Mouse (Mus musculus) hindbrain, embryonic 15.5 days (tissue): ENCODE data around the gene Ctbp2. TPM values are rescaled to one million over a fixed set of nuclear protein-coding genes. Genes with fewer than 3 reads are reported as not detected.
A peak's percentile ranks its signal among the peaks of the same experiment; 100 is the strongest.

ENCODE experiments used
- ATAC-seq: fragments of 200-750 bp; cut with Nextera tagmentation; 2 replicates; pipeline ENCODE4 v1.8.0; 2017; ENCODE audit warnings: low read depth, moderate number of reproducible peaks, moderate TSS enrichment; ENCODE audit not compliant: low FRiP score
- H3K27ac ChIP-seq: fragments of 300-500 bp; sonication (generic); replicated peaks from 2 replicates; pipeline ENCODE4 v1.5.1; 2015; ENCODE audit warnings: mild to moderate bottlenecking, inconsistent platforms
- H3K27me3 ChIP-seq: fragments of 300-500 bp; sonication (generic); 2 replicates; pipeline ENCODE4 v1.6.1; 2015; ENCODE audit warnings: control low read depth, inconsistent platforms
- H3K36me3 ChIP-seq: fragments of 300-500 bp; sonication (generic); 2 replicates; pipeline ENCODE4 v1.6.1; 2015; ENCODE audit warnings: control low read depth, inconsistent platforms
- H3K4me1 ChIP-seq: fragments of 300-500 bp; sonication (generic); replicated peaks from 2 replicates; pipeline ENCODE4 v1.6.1; 2015; ENCODE audit warnings: control low read depth, inconsistent platforms
- H3K4me2 ChIP-seq: fragments of 300-500 bp; sonication (generic); 2 replicates; pipeline ENCODE4 v1.6.1; 2015; ENCODE audit warnings: moderate library complexity, mild to moderate bottlenecking, inconsistent platforms
- H3K4me3 ChIP-seq: fragments of 300-500 bp; sonication (generic); 2 replicates; pipeline ENCODE4 v1.5.1; 2015; ENCODE audit warnings: mild to moderate bottlenecking, inconsistent platforms
- H3K9ac ChIP-seq: fragments of 300-500 bp; sonication (generic); 2 replicates; pipeline ENCODE4 v1.6.1; 2015; ENCODE audit warnings: inconsistent platforms
- H3K9me3 ChIP-seq: fragments of 300-500 bp; sonication (generic); 2 replicates; pipeline ENCODE4 v1.6.1; 2016; ENCODE audit warnings: control low read depth, inconsistent platforms
- WGBS: fragments of 180-500 bp; shearing (Covaris S2); methylation state at CpG from one replicate; pipeline ENCODE4 v1.1.7; 2015; 5-methylcytosine and 5-hydroxymethylcytosine counted together
- polyA plus RNA-seq: library from polyadenylated mRNA; unstranded; fragments of >200 nt; fragmentation: Nextera tagmentation; extraction: Ambion mirVana; gene quantifications from 2 replicates; pipeline ENCODE4 v1.2.1, GENCODE M21; 2015

The Ctbp2 gene
- 61.6 and 65.0 TPM in 2 replicates for polyA plus RNA-seq

- H3K9me3 ChIP-seq, result no peaks in the 10 kb centered on the region; the same call in 1 of the 2 replicates
- peak within 1 kb of the TSS; percentile 92 for H3K9ac ChIP-seq
- H3K27ac ChIP-seq, result peak within 1 kb of the TSS; percentile 95
- H3K27me3 ChIP-seq, result no peaks in the 10 kb centered on the region
- H3K36me3 ChIP-seq, result no peaks in the 10 kb centered on the region
- WGBS, result under 1% methylated on average over 59 of the region's 59 CpGs
- peaks cover 30% of the 10 kb centered on the region for H3K4me1 ChIP-seq
- peak within 1 kb of the TSS; percentile 86 for H3K4me3 ChIP-seq
- peak within 1 kb of the TSS; percentile 99 for H3K4me2 ChIP-seq
- ATAC-seq, result peak; percentile 77
These were observed at the start of gene Ctbp2 for GRCm38 (mm10) chr7:133123999-133124700. Gene Ctbp2 (minus strand): TSS chr7:133124354.

- H3K36me3 ChIP-seq, result no peaks in the 10 kb centered on the region
- peaks cover 2% of the 10 kb centered on the region for H3K4me1 ChIP-seq
- 90% methylated on average over 4 of the region's 4 CpGs for WGBS
- no peaks in the 10 kb centered on the region for H3K27me3 ChIP-seq
- H3K9me3 ChIP-seq, result no peaks in the 10 kb centered on the region
- no peak overlapping the region for H3K9ac ChIP-seq
- no peak overlapping the region for H3K27ac ChIP-seq
- no peak overlapping the region for H3K4me2 ChIP-seq
- no peak for ATAC-seq
- no peak overlapping the region for H3K4me3 ChIP-seq
These were observed 47.4 kb upstream of the Ctbp2 start for GRCm38 (mm10) chr7:133171403-133172032.

DNA sequence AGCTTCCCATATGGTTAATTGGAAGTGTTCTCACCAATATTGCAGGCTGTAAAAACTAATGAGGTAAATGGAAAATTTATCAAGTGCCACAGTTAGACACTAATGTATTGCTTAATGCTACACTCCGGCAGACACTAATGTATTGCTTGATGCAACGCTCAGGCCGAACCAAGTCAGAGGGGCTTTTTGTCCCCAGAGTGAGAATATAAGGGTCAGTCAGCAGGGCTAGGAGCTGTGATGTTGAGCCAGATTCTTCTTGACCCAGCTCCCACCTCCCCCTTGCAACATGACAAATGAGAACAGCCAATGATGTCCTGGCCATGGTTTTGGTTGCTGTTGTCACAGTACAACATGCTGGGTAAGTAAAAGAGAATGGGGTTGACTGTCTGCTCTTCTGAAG, 44.8 kb upstream of the Ctbp2 start:
- no peaks in the 10 kb centered on the region for H3K36me3 ChIP-seq
- H3K9me3 ChIP-seq, result no peaks in the 10 kb centered on the region
- WGBS, result 79% methylated on average over 3 of the region's 3 CpGs
- no peak overlapping the region for H3K27ac ChIP-seq
- H3K4me1 ChIP-seq, result no peaks in the 10 kb centered on the region
- H3K4me3 ChIP-seq, result no peak overlapping the region
- no peak overlapping the region for H3K9ac ChIP-seq
- no peaks in the 10 kb centered on the region for H3K27me3 ChIP-seq
- ATAC-seq, result no peak
- no peak overlapping the region for H3K4me2 ChIP-seq

GRCm38 (mm10) chr7:133167903-133168302, 43.7 kb upstream of the Ctbp2 start:
- Histone ChIP-seq H3K27me3 (no peaks in the 10 kb centered on the region), H3K9ac (no peak overlapping the region), H3K27ac (no peak overlapping the region), H3K4me1 (no peaks in the 10 kb centered on the region), H3K4me3 (no peak overlapping the region), H3K4me2 (no peak overlapping the region), H3K36me3 (no peaks in the 10 kb centered on the region), H3K9me3 (no peaks in the 10 kb centered on the region)
- no peak for ATAC-seq
- 86% methylated on average over 2 of the region's 2 CpGs for whole genome bisulfite sequencing

GRCm38 (mm10) chr7:133164770-133165169, 40.6 kb upstream of the Ctbp2 start:
- Histone ChIP-seq H3K4me1 (peaks cover 5% of the 10 kb centered on the region; the same call in 1 of the 2 replicates), H3K4me3 (no peak overlapping the region), H3K9ac (no peak overlapping the region), H3K27me3 (no peaks in the 10 kb centered on the region), H3K4me2 (no peak overlapping the region), H3K27ac (no peak overlapping the region), H3K9me3 (no peaks in the 10 kb centered on the region), H3K36me3 (no peaks in the 10 kb centered on the region)
- no peak for ATAC-seq
- WGBS, result 26% methylated on average over 2 of the region's 2 CpGs

DNA sequence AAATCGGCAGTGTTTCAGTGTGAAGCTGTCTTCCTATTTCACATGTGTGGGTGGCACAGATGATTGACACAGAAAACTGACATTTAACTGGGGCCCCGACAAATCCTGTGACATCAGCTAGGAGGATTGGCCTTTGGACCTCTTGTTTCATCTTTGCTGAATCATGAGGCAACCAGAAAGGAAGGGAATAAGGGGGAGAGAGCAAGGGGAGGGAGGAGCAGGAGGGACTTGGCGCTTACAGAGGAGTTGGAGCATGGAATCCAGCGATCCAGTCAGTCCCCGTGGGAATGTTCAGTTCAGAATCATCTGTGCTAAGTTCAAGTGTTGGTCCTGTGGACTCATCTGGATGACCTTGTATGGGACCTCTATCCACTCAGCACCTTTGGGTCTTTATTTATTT, 38.9 kb upstream of the Ctbp2 start:
- Histone ChIP-seq H3K4me2 (no peak overlapping the region), H3K9ac (no peak overlapping the region), H3K9me3 (no peaks in the 10 kb centered on the region), H3K4me3 (no peak overlapping the region), H3K27me3 (no peaks in the 10 kb centered on the region), H3K4me1 (peaks cover 5% of the 10 kb centered on the region; the same call in 1 of the 2 replicates), H3K36me3 (no peaks in the 10 kb centered on the region), H3K27ac (no peak overlapping the region)
- ATAC-seq, result no peak
- 63% methylated on average over 5 of the region's 5 CpGs for WGBS

- 65% methylated on average over 2 of the region's 2 CpGs for WGBS
- H3K9ac ChIP-seq, result no peak overlapping the region
- H3K4me2 ChIP-seq, result no peak overlapping the region
- H3K27ac ChIP-seq, result no peak overlapping the region
- H3K36me3 ChIP-seq, result no peaks in the 10 kb centered on the region
- ATAC-seq, result no peak
- H3K4me3 ChIP-seq, result no peak overlapping the region
- no peaks in the 10 kb centered on the region for H3K9me3 ChIP-seq
- no peaks in the 10 kb centered on the region for H3K27me3 ChIP-seq
- peaks cover 5% of the 10 kb centered on the region; the same call in 1 of the 2 replicates for H3K4me1 ChIP-seq
These were observed 38.0 kb upstream of the Ctbp2 start for GRCm38 (mm10) chr7:133162131-133162530.

- H3K27me3 ChIP-seq, result no peaks in the 10 kb centered on the region
- no peak overlapping the region for H3K4me2 ChIP-seq
- H3K27ac ChIP-seq, result no peak overlapping the region
- 54% methylated on average over 7 of the region's 7 CpGs for WGBS
- no peaks in the 10 kb centered on the region for H3K36me3 ChIP-seq
- no peak overlapping the region for H3K9ac ChIP-seq
- no peak for ATAC-seq
- no peaks in the 10 kb centered on the region for H3K9me3 ChIP-seq
- no peak overlapping the region for H3K4me3 ChIP-seq
- H3K4me1 ChIP-seq, result peaks cover 5% of the 10 kb centered on the region; the same call in 1 of the 2 replicates
These were observed 37.4 kb upstream of the Ctbp2 start for GRCm38 (mm10) chr7:133161362-133162080.

- H3K4me3 ChIP-seq, result no peak overlapping the region
- H3K9me3 ChIP-seq, result no peaks in the 10 kb centered on the region
- no peak overlapping the region for H3K4me2 ChIP-seq
- ATAC-seq, result no peak
- 94% methylated on average over 3 of the region's 3 CpGs for WGBS
- H3K4me1 ChIP-seq, result peaks cover 7% of the 10 kb centered on the region; the same call in 1 of the 2 replicates
- no peaks in the 10 kb centered on the region for H3K27me3 ChIP-seq
- no peak overlapping the region for H3K27ac ChIP-seq
- no peaks in the 10 kb centered on the region for H3K36me3 ChIP-seq
- H3K9ac ChIP-seq, result no peak overlapping the region
These were observed 35.4 kb upstream of the Ctbp2 start for GRCm38 (mm10) chr7:133159519-133159918.

GRCm38 (mm10) chr7:133155621-133156020, 31.5 kb upstream of the Ctbp2 start:
- Histone ChIP-seq H3K27me3 (no peaks in the 10 kb centered on the region), H3K4me2 (no peak overlapping the region), H3K36me3 (no peaks in the 10 kb centered on the region), H3K4me3 (no peak overlapping the region), H3K27ac (no peak overlapping the region), H3K9ac (no peak overlapping the region), H3K9me3 (no peaks in the 10 kb centered on the region), H3K4me1 (0 out of 2 replicates have a peak, but pooled peaks cover 2% of the 10 kb centered on the region)
- ATAC-seq, result no peak
- WGBS, result 67% methylated on average over 12 of the region's 12 CpGs

- Histone ChIP-seq H3K9me3 (no peaks in the 10 kb centered on the region), H3K4me3 (no peak overlapping the region), H3K36me3 (no peaks in the 10 kb centered on the region), H3K27ac (no peak overlapping the region), H3K4me2 (no peak overlapping the region), H3K9ac (no peak overlapping the region), H3K27me3 (no peaks in the 10 kb centered on the region), H3K4me1 (0 out of 2 replicates have a peak, but pooled peaks cover 2% of the 10 kb centered on the region)
- no peak for ATAC-seq
- WGBS, result 79% methylated on average over 6 of the region's 6 CpGs
These were observed 30.7 kb upstream of the Ctbp2 start for GRCm38 (mm10) chr7:133154846-133155245.
